Mouse (Mus musculus): ENCODE measurements around the gene Sept11.

DNA sequence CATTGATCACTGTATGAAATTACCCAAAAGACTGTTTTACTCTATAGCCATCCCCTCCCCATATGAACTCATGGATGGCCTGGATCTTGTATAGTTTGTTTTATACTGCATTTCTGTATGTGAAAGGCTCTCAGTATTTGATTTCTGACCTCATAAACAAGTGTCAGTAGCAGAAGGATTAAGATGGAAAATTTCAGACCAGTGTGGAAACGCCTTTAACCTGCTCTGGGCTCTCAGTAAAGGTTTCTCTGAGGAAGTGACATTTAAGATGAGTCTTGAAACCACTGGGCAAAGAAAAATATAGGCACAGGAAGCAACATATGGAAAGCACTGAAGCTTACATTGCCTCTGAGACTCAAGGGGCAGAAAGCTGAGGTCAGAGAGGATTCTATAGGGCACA, 114.3 kb downstream of the Sept11 start:
- TF ChIP-seq CTCF (IDR thresholded peaks at IDR 0.05; ENCODE audit: low read depth): no peak
- no peak for TF ChIP-seq EP300 (optimal IDR thresholded peaks at IDR 0.05)

Data from stomach, postnatal 0 days (tissue).